Mouse (Mus musculus): Measurements from ENCODE around the gene Nr1h5. TPM values are rescaled to one million over a fixed set of nuclear protein-coding genes. Genes with fewer than 3 reads are reported as not detected.

Gene Nr1h5
- total RNA-seq, 2 experiments from 2014 or later, result not detected

DNA sequence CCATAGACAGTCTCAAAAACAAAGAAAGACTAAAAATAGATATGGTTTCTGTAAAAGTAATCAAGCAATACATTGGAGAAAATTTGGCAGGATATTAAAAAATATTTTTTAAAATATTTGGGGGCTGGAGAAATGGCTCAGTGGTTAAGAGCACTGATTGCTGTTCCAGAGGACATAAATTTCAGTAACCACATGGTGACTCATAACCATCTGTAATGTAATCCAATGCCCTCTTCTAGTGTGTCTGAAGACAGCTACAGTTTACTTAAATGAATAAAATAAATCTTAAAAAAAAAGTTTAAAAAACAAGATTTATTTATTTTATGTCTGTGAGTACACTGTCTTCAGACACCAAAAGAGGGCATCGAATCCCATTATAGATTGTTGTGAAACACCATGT, 64.8 kb downstream of the Nr1h5 start:
- ATAC-seq (replicated peaks; ENCODE audit: low FRiP score, poor library complexity, severe bottlenecking), result no peak

Other genes with a start within 250 kb of the Nr1h5 start
- 11.5 and 13.8 TPM in 2 replicates for gene Tspan2, start 229.6 kb downstream of the Nr1h5 start, total RNA-seq (2015; ENCODE audit: low replicate concordance)
- gene Tspan2, start 229.6 kb downstream of the Nr1h5 start, total RNA-seq (2017; ENCODE audit: low replicate concordance), result 2.4 and 8.7 TPM in 2 replicates
- gene Tshb, start 181.4 kb downstream of the Nr1h5 start, total RNA-seq (2015; ENCODE audit: low replicate concordance), result not detected in 2 replicates
- not detected in 2 replicates for gene Tshb, start 181.4 kb downstream of the Nr1h5 start, total RNA-seq (2017; ENCODE audit: low replicate concordance)
- not detected in 2 replicates for gene Sycp1, start 28.0 kb downstream of the Nr1h5 start, total RNA-seq (2015; ENCODE audit: low replicate concordance)
- gene Sycp1, start 28.0 kb downstream of the Nr1h5 start, total RNA-seq (2017; ENCODE audit: low replicate concordance), result not detected in 2 replicates
- gene Sike1, start 31.6 kb upstream of the Nr1h5 start, total RNA-seq (2015; ENCODE audit: low replicate concordance), result 4.4 and 11.7 TPM in 2 replicates
- 3.6 and 7.9 TPM in 2 replicates for gene Sike1, start 31.6 kb upstream of the Nr1h5 start, total RNA-seq (2017; ENCODE audit: low replicate concordance)
- 84.4 and 89.9 TPM in 2 replicates for gene Csde1, start 56.3 kb upstream of the Nr1h5 start, total RNA-seq (2015; ENCODE audit: low replicate concordance)
- gene Csde1, start 56.3 kb upstream of the Nr1h5 start, total RNA-seq (2017; ENCODE audit: low replicate concordance), result 216 and 294 TPM in 2 replicates
- gene Nras, start 94.2 kb upstream of the Nr1h5 start, total RNA-seq (2015; ENCODE audit: low replicate concordance), result 23.4 and 42.7 TPM in 2 replicates
- 26.6 and 29.6 TPM in 2 replicates for gene Nras, start 94.2 kb upstream of the Nr1h5 start, total RNA-seq (2017; ENCODE audit: low replicate concordance)
- not detected in 2 replicates for gene Ampd1, start 109.9 kb upstream of the Nr1h5 start, total RNA-seq (2015; ENCODE audit: low replicate concordance)
- gene Ampd1, start 109.9 kb upstream of the Nr1h5 start, total RNA-seq (2017; ENCODE audit: low replicate concordance), result 0.26 TPM in 1 of 2 replicates, not detected in the other
- gene Dennd2c, start 138.5 kb upstream of the Nr1h5 start, total RNA-seq (2015; ENCODE audit: low replicate concordance), result 141 and 144 TPM in 2 replicates
- gene Dennd2c, start 138.5 kb upstream of the Nr1h5 start, total RNA-seq (2017; ENCODE audit: low replicate concordance), result 178 and 191 TPM in 2 replicates
- 26.7 and 42.8 TPM in 2 replicates for gene Bcas2, start 207.5 kb upstream of the Nr1h5 start, total RNA-seq (2015; ENCODE audit: low replicate concordance)
- 49.1 and 54.4 TPM in 2 replicates for gene Bcas2, start 207.5 kb upstream of the Nr1h5 start, total RNA-seq (2017; ENCODE audit: low replicate concordance)

All from erythroblast, adult 5-6 weeks (primary cell).